ENCODE assay signal across 21 mouse cellular contexts in genomic region chr3:82271965-82272364, GRCm38 (mm10).
"Had no signal": no experiment of that assay in that cellular context is flagged by ENCODE, and none has a peak within 500 bp of the region (broad histone marks: within the 10 kb centered on the region; RNA-seq: fewer than 3 reads in every experiment).

No protein-coding gene starts in this region.

- DNase-seq: cerebellum, adult 8-10 months; cerebellum, adult 9-10 months; cerebellum, adult 9-11 months; cerebellum, postnatal 10 days; cerebellum, postnatal 14 days; cerebellum, postnatal 25 days; cerebellum, postnatal 36 days; embryo, embryonic 11 days; forebrain, postnatal 0 days; gastrocnemius, adult 2 months; gastrocnemius, postnatal 10 days; gastrocnemius, postnatal 14 days; gastrocnemius, postnatal 25 days; gastrocnemius, postnatal 36 days; heart, adult 11 months; heart, adult 18-20 months; heart, adult 2 months had no signal

- ATAC-seq: forebrain, embryonic 13.5 days; forebrain, embryonic 14.5 days; forebrain, embryonic 15.5 days; forebrain, embryonic 16.5 days; forebrain, postnatal 0 days had no signal
